Mouse (Mus musculus) myocyte (in vitro differentiated cells): ENCODE data around the gene Carns1.

ENCODE experiments used
- E2F4 ChIP-seq: IDR thresholded peaks from one replicate; pipeline ENCODE4 v1.6.1; 2011; ENCODE audit warnings: mild to moderate bottlenecking, control low read depth, moderate library complexity; ENCODE audit not compliant: insufficient read depth
- MAX ChIP-seq: IDR thresholded peaks from one replicate; pipeline ENCODE4 v1.6.1; 2011; ENCODE audit warnings: low read depth, mild to moderate bottlenecking, control low read depth
- POLR2A ChIP-seq: IDR thresholded peaks from one replicate; pipeline ENCODE4 v1.6.1; 2011; ENCODE audit warnings: low read depth, mild to moderate bottlenecking, control low read depth, moderate library complexity; ENCODE audit not compliant: insufficient read length
- TCF12 ChIP-seq: IDR thresholded peaks from one replicate; pipeline ENCODE4 v1.6.1; 2011; ENCODE audit warnings: mild to moderate bottlenecking, control low read depth; ENCODE audit not compliant: poor library complexity, insufficient read depth, severe bottlenecking
- USF1 ChIP-seq: IDR thresholded peaks from one replicate; pipeline ENCODE4 v1.6.1; 2011; ENCODE audit warnings: low read depth, mild to moderate bottlenecking, control low read depth, moderate library complexity

DNA sequence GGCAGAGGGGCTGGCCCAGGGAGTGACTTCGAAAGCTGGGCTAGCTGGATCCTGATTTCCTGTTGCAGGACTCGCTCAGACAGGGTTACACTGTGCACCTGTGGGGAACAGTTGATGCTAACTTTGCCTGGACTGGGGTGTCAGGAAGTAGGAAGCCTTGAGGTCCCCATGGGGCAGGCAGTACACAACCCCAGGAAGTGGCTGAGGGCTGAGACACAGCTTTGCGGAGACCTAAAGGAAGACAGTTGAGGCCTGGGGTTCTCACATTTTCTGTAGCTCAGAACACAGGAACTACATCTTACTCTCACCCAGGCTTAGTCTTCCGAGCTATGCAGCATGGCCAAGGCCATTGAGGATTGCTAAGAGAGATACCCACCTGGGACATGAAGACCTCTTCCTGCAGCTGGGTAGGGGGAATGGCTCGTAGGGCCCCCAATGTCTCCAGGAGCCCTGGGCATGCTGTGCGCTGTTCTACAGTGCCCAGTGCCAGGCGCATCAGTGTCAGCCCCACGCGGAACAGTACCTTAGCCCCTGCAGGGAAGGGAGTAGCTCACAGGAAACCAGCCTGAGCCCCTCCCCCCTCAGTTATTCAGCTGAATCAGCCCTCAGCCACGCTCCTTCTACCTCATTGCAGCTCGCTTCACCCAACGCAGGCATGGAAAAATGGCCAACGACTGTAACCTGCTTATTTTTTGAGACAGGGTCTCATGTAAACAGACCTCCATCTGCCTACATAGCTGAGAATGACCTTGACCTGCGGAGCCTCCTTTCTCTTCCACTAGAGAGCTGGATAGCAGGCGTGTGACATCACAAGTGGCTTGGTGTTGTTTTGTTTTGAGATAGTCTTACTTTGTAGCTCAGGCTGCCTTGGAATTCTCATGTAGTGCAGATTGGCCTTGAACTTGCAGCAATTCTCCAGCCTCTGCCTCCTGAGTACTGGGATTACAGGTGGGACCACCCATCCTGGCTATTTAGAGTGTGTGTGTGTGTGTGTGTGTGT lies 10.0 kb upstream of the Carns1 start:
- TF ChIP-seq POLR2A (no peak), MAX (no peak), TCF12 (no peak), USF1 (no peak), E2F4 (no peak)
